Mouse (Mus musculus) kidney, adult 2 months (tissue): ENCODE results near the gene Cma1.

Experiments used
- CTCF ChIP-seq: fragments of 200-500 bp; conservative IDR thresholded peaks from 2 replicates; pipeline ENCODE4 v1.5.1; 2011; ENCODE audit warnings: low read depth, mild to moderate bottlenecking, control low read depth, low read length, moderate library complexity, mixed read lengths; ENCODE audit not compliant: insufficient read depth, insufficient read length
- POLR2A ChIP-seq: fragments of 200-500 bp; IDR thresholded peaks from one replicate; pipeline ENCODE4 v1.6.1; 2011; ENCODE audit warnings: low read depth, low read length, control low read depth

GRCm38 (mm10) chr14:55926847-55927246 is 17.6 kb downstream of the Cma1 start:
- TF ChIP-seq POLR2A (no peak), CTCF (no peak)
